Mouse (Mus musculus): Measurements from ENCODE around the gene Apobr. TPM values are rescaled to one million over a fixed set of nuclear protein-coding genes. Genes with fewer than 3 reads are reported as not detected.

Gene Apobr
- polyA plus RNA-seq, 1 experiment from 2014 or later = 1.2 TPM

DNA sequence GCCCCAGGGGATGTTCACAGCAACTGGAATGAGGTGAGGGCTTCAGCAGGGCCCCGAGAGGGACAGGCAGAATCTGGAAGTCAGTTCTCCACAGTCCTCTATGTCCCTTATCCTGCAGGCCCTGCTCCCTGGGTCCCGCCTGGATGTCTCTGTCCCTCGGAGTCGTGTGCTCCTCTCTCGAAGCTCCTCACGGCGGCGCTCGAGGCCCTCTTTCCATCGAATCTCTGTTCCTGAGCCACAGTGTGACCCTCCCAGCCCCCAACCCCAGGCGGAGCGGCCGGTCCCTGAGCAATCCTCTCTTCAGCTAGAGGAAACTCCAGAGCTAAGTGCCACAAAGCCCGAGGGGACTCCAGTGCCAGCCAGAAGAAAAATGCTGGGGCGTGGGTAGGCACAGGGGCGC is 3.0 kb downstream of the Apobr start:
- ATAC-seq (replicated peaks; ENCODE audit: low FRiP score, low read depth) = no peak; the same call in 1 of the 2 replicates
- WGBS = 6% methylated on average over 16 of the region's 16 CpGs
- DNase-seq (ENCODE audit: low spot score) = peak; percentile 90
- no peak overlapping the region for H3K27ac ChIP-seq
- H3K4me1 ChIP-seq (replicated peaks; ENCODE audit: insufficient read depth, low read length) = no peaks in the 10 kb centered on the region; the same call in 1 of the 2 replicates
- no peaks in the 10 kb centered on the region for H3K27me3 ChIP-seq (ENCODE audit: insufficient read depth, low read length)
- H3K9ac ChIP-seq (ENCODE audit: low read depth, low read length) = 0 out of 2 replicates have a peak overlapping the region, but pooled peaks have one; percentile 5
- no peaks in the 10 kb centered on the region for H3K36me3 ChIP-seq (ENCODE audit: insufficient read depth, low read length)
- peak overlapping the region; percentile 38; the same call in 1 of the 2 replicates for H3K4me2 ChIP-seq (ENCODE audit: low read length)
- H3K4me3 ChIP-seq (replicated peaks; ENCODE audit: low read depth, low read length) = no peak overlapping the region
- H3K9me3 ChIP-seq (replicated peaks; ENCODE audit: low read length) = no peaks in the 10 kb centered on the region
- TF ChIP-seq CTCF (IDR thresholded peaks at IDR 0.05; ENCODE audit: low read depth) = peak; percentile 80

DNA sequence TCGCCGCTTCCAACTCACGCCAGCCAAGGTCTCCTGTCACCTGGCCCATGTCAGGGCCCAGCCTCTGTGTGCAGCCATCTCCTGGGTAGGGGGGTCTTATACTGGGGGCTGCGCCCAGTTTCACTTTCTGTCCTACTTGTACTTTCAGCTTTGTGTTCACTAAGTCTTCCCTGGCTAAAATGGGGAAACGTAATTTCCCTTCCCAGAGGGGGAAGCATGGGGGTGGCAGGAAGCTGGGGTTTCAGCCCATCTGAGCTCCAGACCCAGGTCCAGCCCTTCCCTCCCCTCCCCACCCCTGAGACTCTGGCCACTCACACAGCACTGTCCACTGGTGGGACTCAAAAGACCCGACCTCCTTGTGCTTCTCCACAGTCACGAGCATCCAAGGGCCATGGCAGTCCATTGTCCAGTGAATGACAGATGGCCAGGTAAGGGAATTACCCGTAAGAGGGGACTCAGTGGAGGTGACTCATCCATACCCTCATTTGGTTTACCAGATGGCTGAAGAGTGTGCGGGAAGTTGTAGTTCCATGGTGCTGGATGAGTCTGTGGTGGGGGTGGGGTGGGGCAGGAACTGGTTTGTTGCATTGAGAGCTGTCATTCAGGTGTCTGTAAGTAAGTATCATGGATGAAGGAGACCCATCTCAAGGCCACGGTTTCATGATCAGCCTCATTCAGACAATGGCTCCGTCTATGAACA is 10.3 kb downstream of the Apobr start, which contains the start of gene Il27:
Gene Il27 (minus strand): TSS at position 80 of the 700 bp plus-strand sequence.
- H3K27me3 ChIP-seq (ENCODE audit: insufficient read depth, low read length) = no peaks in the 10 kb centered on the region
- H3K4me3 ChIP-seq (replicated peaks; ENCODE audit: low read depth, low read length) = no peak within 1 kb of the TSS
- H3K4me2 ChIP-seq (ENCODE audit: low read length) = no peak within 1 kb of the TSS
- H3K4me1 ChIP-seq (replicated peaks; ENCODE audit: insufficient read depth, low read length) = no peaks in the 10 kb centered on the region
- WGBS = 79% methylated on average over 11 of the region's 11 CpGs
- H3K36me3 ChIP-seq (ENCODE audit: insufficient read depth, low read length) = no peaks in the 10 kb centered on the region
- no peak for ATAC-seq (replicated peaks; ENCODE audit: low FRiP score, low read depth)
- H3K9ac ChIP-seq (ENCODE audit: low read depth, low read length) = no peak within 1 kb of the TSS
- H3K27ac ChIP-seq = no peak within 1 kb of the TSS
- TF ChIP-seq CTCF (IDR thresholded peaks at IDR 0.05; ENCODE audit: low read depth) = no peak
- no peak for DNase-seq (ENCODE audit: low spot score)
- H3K9me3 ChIP-seq (replicated peaks; ENCODE audit: low read length) = no peaks in the 10 kb centered on the region

DNA sequence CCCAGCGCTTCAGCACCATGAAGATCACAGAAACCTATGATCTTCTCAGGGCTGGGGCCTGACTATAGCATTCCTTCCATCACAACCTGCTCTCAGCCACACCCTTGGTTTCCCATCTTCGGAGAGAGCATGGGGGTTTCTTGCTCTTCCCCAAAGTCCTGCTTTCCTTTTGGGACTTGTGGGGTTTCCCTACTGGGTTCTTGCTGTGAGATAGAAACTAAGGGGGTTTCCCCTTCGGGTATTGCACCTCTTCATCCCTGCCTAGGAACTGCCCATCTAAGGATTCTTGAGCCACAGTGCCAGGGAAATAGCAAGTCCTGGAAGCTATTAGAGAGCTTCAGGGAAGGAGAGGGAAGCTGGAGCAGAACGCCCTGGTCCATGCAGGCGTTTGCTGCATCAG is 11.1 kb downstream of the Apobr start:
- Histone ChIP-seq H3K27me3 (ENCODE audit: insufficient read depth, low read length) (no peaks in the 10 kb centered on the region), H3K4me2 (ENCODE audit: low read length) (no peak overlapping the region), H3K27ac (no peak overlapping the region), H3K4me3 (replicated peaks; ENCODE audit: low read depth, low read length) (no peak overlapping the region), H3K4me1 (replicated peaks; ENCODE audit: insufficient read depth, low read length) (no peaks in the 10 kb centered on the region), H3K9ac (ENCODE audit: low read depth, low read length) (no peak overlapping the region), H3K9me3 (replicated peaks; ENCODE audit: low read length) (no peaks in the 10 kb centered on the region), H3K36me3 (ENCODE audit: insufficient read depth, low read length) (no peaks in the 10 kb centered on the region)
- 80% methylated on average over 5 of the region's 5 CpGs for WGBS
- TF ChIP-seq CTCF (IDR thresholded peaks at IDR 0.05; ENCODE audit: low read depth) = no peak
- ATAC-seq (replicated peaks; ENCODE audit: low FRiP score, low read depth) (no peak), DNase-seq (ENCODE audit: low spot score) (no peak)

DNA sequence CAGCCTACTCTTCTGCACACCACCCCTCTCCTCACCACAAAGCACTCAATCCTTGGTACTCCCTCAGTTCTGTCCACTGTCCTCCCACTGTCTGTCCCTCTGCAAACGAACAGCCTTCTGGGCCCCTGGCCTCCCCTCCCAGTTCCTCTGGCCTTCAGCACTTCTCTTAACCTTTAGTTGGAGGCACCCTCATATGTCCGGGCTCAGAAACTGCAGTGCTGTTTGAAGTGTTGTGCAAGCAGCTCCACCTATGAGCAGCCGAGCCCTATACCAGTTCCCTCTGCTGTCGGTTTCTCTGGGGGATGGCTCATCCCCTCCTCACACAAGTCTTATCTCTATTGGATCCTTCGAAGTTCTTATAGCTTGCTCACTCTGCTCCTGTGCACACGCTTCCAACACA is 11.7 kb downstream of the Apobr start:
- no peak for TF ChIP-seq CTCF (IDR thresholded peaks at IDR 0.05; ENCODE audit: low read depth)
- WGBS = 49% methylated on average over 6 of the region's 6 CpGs

DNA sequence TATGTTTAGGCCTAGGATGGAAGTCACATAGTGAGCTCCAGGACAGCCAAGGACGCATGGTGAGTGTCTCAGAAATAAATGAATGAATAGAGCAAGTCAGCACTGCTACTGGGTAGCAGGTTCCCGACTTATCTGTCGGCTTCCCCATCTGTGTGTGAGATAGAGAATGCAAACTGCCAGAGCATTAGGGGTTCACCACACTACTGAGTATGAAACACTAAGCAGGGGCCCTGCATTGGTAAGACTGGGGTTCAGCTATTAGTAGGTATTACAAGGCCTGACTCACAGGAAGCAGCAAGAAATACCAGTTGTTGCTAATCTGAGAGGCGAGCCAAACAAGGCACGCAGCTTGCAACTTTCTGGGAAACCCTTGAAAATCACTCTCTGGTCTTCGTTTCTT is 14.2 kb downstream of the Apobr start:
- WGBS = 84% methylated on average over 6 of the region's 6 CpGs
- DNase-seq (ENCODE audit: low spot score) (no peak), ATAC-seq (replicated peaks; ENCODE audit: low FRiP score, low read depth) (no peak)
- Histone ChIP-seq H3K36me3 (ENCODE audit: insufficient read depth, low read length) (no peaks in the 10 kb centered on the region), H3K4me1 (replicated peaks; ENCODE audit: insufficient read depth, low read length) (no peaks in the 10 kb centered on the region), H3K4me3 (replicated peaks; ENCODE audit: low read depth, low read length) (no peak overlapping the region), H3K27me3 (ENCODE audit: insufficient read depth, low read length) (no peaks in the 10 kb centered on the region), H3K9me3 (replicated peaks; ENCODE audit: low read length) (no peaks in the 10 kb centered on the region), H3K4me2 (ENCODE audit: low read length) (no peak overlapping the region), H3K9ac (ENCODE audit: low read depth, low read length) (no peak overlapping the region), H3K27ac (no peak overlapping the region)
- no peak for TF ChIP-seq CTCF (IDR thresholded peaks at IDR 0.05; ENCODE audit: low read depth)

More for the DNA sequence above, 11.7 kb downstream of the Apobr start:
- Histone ChIP-seq H3K4me2 (ENCODE audit: low read length) (no peak overlapping the region), H3K9ac (ENCODE audit: low read depth, low read length) (no peak overlapping the region), H3K4me3 (replicated peaks; ENCODE audit: low read depth, low read length) (no peak overlapping the region), H3K9me3 (replicated peaks; ENCODE audit: low read length) (no peaks in the 10 kb centered on the region), H3K27ac (no peak overlapping the region), H3K36me3 (ENCODE audit: insufficient read depth, low read length) (no peaks in the 10 kb centered on the region), H3K4me1 (replicated peaks; ENCODE audit: insufficient read depth, low read length) (no peaks in the 10 kb centered on the region), H3K27me3 (ENCODE audit: insufficient read depth, low read length) (no peaks in the 10 kb centered on the region)
- no peak for ATAC-seq (replicated peaks; ENCODE audit: low FRiP score, low read depth)
- no peak for DNase-seq (ENCODE audit: low spot score)

DNA sequence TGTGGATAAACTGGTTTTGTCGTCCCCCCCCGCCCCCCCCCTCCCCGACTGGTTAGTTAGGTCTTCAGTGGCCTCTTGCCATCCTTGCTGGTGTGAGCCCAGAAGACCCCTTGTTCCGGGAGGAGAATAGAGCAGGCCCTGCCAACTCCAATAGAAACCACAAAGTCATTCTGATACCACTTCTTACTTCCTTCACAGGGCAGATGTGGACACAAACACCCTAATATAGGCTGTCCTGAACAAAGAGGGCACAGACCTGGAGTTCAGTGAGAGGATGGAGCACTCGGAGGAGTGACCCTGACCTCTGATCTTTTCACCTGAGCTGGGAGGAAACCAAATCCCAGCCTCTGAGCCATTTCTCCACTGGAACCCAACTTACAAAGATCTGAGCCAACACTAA is 17.2 kb downstream of the Apobr start:
- Histone ChIP-seq H3K9me3 (replicated peaks; ENCODE audit: low read length) (no peaks in the 10 kb centered on the region), H3K4me2 (ENCODE audit: low read length) (no peak overlapping the region), H3K27me3 (ENCODE audit: insufficient read depth, low read length) (no peaks in the 10 kb centered on the region), H3K4me3 (replicated peaks; ENCODE audit: low read depth, low read length) (no peak overlapping the region), H3K9ac (ENCODE audit: low read depth, low read length) (no peak overlapping the region), H3K36me3 (ENCODE audit: insufficient read depth, low read length) (no peaks in the 10 kb centered on the region), H3K27ac (no peak overlapping the region), H3K4me1 (replicated peaks; ENCODE audit: insufficient read depth, low read length) (no peaks in the 10 kb centered on the region)
- ATAC-seq (replicated peaks; ENCODE audit: low FRiP score, low read depth) (no peak), DNase-seq (ENCODE audit: low spot score) (no peak)
- WGBS = 38% methylated on average over 3 of the region's 5 CpGs
- TF ChIP-seq CTCF (IDR thresholded peaks at IDR 0.05; ENCODE audit: low read depth) = no peak
